Mouse (Mus musculus) hindbrain, embryonic 11.5 days (tissue): ENCODE data around the gene Ctse. TPM values are rescaled to one million over a fixed set of nuclear protein-coding genes. Genes with fewer than 3 reads are reported as not detected.

Experiments
- ATAC-seq: fragments of 200-750 bp; cut with Nextera tagmentation; 2 replicates; pipeline ENCODE4 v1.8.0; 2017; ENCODE audit warnings: mild to moderate bottlenecking, moderate TSS enrichment, moderate library complexity; ENCODE audit not compliant: low FRiP score
- DNase-seq: peaks from one replicate; pipeline ENCODE4 v3.0.0-alpha.2; 2015; ENCODE audit warnings: low spot score
- H3K27ac ChIP-seq: fragments of 300-500 bp; sonication (generic); 2 replicates; pipeline ENCODE4 v1.5.1; 2014; ENCODE audit warnings: mild to moderate bottlenecking, low read depth, low read length
- H3K27me3 ChIP-seq: fragments of 300-500 bp; sonication (generic); 2 replicates; pipeline ENCODE4 v1.6.1; 2014; ENCODE audit warnings: mild to moderate bottlenecking, low read length, moderate library complexity, mixed read lengths; ENCODE audit not compliant: control insufficient read depth, insufficient read depth
- H3K36me3 ChIP-seq: fragments of 300-500 bp; sonication (generic); 2 replicates; pipeline ENCODE4 v1.6.1; 2014; ENCODE audit warnings: mild to moderate bottlenecking, low read length, moderate library complexity, mixed read lengths; ENCODE audit not compliant: control insufficient read depth, insufficient read depth
- H3K4me1 ChIP-seq: fragments of 300-500 bp; sonication (generic); replicated peaks from 2 replicates; pipeline ENCODE4 v1.6.1; 2014; ENCODE audit warnings: low read length, mixed read lengths; ENCODE audit not compliant: control insufficient read depth, insufficient read depth
- H3K4me2 ChIP-seq: fragments of 300-500 bp; sonication (generic); replicated peaks from 2 replicates; pipeline ENCODE4 v1.6.1; 2014; ENCODE audit warnings: mild to moderate bottlenecking, low read depth, low read length
- H3K4me3 ChIP-seq: fragments of 300-500 bp; sonication (generic); 2 replicates; pipeline ENCODE4 v1.5.1; 2014; ENCODE audit warnings: low read depth, low read length
- H3K9ac ChIP-seq: fragments of 300-500 bp; sonication (generic); 2 replicates; pipeline ENCODE4 v1.6.1; 2014; ENCODE audit warnings: low read depth, low read length
- H3K9me3 ChIP-seq: fragments of 300-500 bp; sonication (generic); 2 replicates; pipeline ENCODE4 v1.6.1; 2016; ENCODE audit warnings: low read length; ENCODE audit not compliant: control insufficient read depth
- WGBS: fragments of 180-500 bp; shearing (Covaris S2); extraction: QIAGEN DNeasy Blood & Tissue Kit; methylation state at CpG from one replicate; pipeline ENCODE4 v1.1.7; 2014; 5-methylcytosine and 5-hydroxymethylcytosine counted together
- polyA plus RNA-seq: library from polyadenylated mRNA; unstranded; fragments of >200 nt; fragmentation: Nextera tagmentation; extraction: Ambion mirVana; gene quantifications from 2 replicates; pipeline ENCODE4 v1.2.1, GENCODE M21; 2014

Gene Ctse
- polyA plus RNA-seq, 1 experiment from 2014 or later: 0.26 TPM

DNA sequence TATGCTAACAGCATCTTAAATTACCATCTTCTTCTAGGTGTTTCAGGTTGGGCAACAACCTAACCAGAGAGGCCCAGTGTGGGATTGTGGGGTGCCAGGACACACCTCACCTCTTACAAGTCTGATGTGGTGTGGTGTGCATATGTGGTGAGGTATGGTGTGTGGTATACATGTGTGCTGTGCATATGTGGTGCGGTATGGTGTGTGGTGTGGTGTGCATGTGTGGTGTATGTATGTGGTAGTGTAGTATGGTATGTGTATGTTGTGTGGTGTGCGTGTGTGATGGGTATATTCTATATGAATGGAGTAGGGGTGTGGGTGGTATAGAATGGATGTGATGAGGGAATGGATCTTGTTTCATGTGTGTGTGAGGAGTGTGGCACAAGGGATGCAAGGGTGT lies 49.6 kb downstream of the Ctse start:
- Histone ChIP-seq H3K4me1 (no peaks in the 10 kb centered on the region), H3K4me2 (no peak overlapping the region), H3K9me3 (no peaks in the 10 kb centered on the region), H3K4me3 (no peak overlapping the region), H3K27ac (no peak overlapping the region), H3K9ac (no peak overlapping the region), H3K36me3 (no peaks in the 10 kb centered on the region), H3K27me3 (no peaks in the 10 kb centered on the region)
- WGBS: 97% methylated on average over 2 of the region's 2 CpGs
- DNase-seq (no peak), ATAC-seq (no peak)

GRCm38 (mm10) chr1:131688475-131688874 lies 50.4 kb downstream of the Ctse start, which contains the start of gene Rab7b:
Gene Rab7b, plus strand, starts transcription at chr1:131688695.
- Histone ChIP-seq H3K9me3 (no peaks in the 10 kb centered on the region), H3K36me3 (no peaks in the 10 kb centered on the region), H3K9ac (no peak within 1 kb of the TSS), H3K27ac (no peak within 1 kb of the TSS), H3K4me2 (no peak within 1 kb of the TSS), H3K4me1 (no peaks in the 10 kb centered on the region), H3K4me3 (no peak within 1 kb of the TSS), H3K27me3 (no peaks in the 10 kb centered on the region)
- WGBS: 66% methylated on average over 8 of the region's 8 CpGs
- ATAC-seq (no peak), DNase-seq (no peak)

DNA sequence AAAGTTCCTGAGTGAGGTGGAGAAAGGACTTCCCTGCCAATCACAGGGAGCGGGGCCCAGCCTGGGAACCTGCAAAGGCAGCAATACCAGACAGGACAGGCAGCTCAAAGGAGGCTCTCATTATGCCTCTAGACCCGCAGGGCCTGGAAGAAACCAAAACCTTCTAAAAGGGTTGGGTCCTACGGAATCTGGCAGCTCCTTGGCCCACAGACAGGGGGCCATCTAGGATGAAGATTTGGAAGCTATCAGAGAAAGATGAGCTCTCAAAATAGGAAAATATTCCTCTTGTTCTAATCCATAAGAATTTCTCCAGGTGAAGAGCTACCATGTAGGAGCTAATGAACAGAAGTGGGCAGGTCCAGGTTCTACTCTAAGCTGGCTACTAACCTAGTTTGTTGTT lies 50.9 kb downstream of the Ctse start:
- no peak overlapping the region for H3K4me2 ChIP-seq
- no peak overlapping the region for H3K9ac ChIP-seq
- DNase-seq (no peak), ATAC-seq (no peak)
- H3K9me3 ChIP-seq: no peaks in the 10 kb centered on the region
- H3K4me1 ChIP-seq: no peaks in the 10 kb centered on the region
- H3K36me3 ChIP-seq: no peaks in the 10 kb centered on the region
- no peak overlapping the region for H3K27ac ChIP-seq
- WGBS: 75% methylated on average over 3 of the region's 3 CpGs
- no peaks in the 10 kb centered on the region for H3K27me3 ChIP-seq
- H3K4me3 ChIP-seq: no peak overlapping the region

DNA sequence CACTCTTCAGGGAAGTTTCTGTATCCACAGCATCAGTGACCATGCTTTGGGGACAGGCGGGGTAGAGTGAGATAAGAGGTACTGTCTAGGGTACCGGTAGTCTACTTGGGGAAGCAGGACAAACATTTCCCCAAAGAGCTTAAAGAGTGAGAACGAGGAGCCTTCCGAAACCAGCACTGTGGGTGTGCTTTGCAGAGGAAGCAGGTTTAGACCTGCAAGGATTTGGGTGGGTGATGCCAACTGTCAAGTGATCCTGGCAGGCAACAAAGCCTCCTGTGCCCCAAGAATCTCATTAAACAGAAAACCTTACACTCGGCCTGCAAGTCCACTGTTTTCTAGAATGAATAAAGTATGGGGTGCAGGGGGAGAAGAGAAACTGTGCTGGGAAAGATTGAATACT lies 51.8 kb downstream of the Ctse start:
- H3K4me2 ChIP-seq: no peak overlapping the region
- no peak overlapping the region for H3K27ac ChIP-seq
- H3K27me3 ChIP-seq: no peaks in the 10 kb centered on the region
- 86% methylated on average over 5 of the region's 5 CpGs for WGBS
- no peaks in the 10 kb centered on the region for H3K4me1 ChIP-seq
- no peak overlapping the region for H3K9ac ChIP-seq
- ATAC-seq: no peak
- no peak for DNase-seq
- no peaks in the 10 kb centered on the region for H3K36me3 ChIP-seq
- no peak overlapping the region for H3K4me3 ChIP-seq
- no peaks in the 10 kb centered on the region for H3K9me3 ChIP-seq

DNA sequence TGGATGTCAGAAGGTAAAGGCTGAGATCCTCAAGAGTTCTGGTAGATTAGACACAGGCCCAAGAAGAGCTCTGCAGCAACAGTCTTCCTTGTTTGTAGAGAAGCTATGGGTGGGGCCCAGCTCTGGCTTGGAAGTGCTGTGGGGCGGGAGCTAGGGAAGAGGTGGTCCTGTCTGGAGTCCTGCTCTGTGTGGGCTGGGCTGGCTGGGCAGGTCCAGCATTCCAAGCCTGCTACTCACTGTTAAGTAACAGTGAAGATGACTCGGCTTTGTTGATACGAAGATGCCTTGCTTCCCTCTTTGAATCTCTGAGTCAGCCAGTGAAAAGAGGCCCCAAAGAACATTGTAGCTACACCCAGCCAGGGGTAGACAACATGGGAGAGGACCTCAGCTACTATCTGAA lies 52.3 kb downstream of the Ctse start:
- H3K4me3 ChIP-seq: no peak overlapping the region
- ATAC-seq (no peak), DNase-seq (no peak)
- no peaks in the 10 kb centered on the region for H3K9me3 ChIP-seq
- H3K27me3 ChIP-seq: no peaks in the 10 kb centered on the region
- no peak overlapping the region for H3K4me2 ChIP-seq
- H3K9ac ChIP-seq: no peak overlapping the region
- H3K36me3 ChIP-seq: no peaks in the 10 kb centered on the region
- 77% methylated on average over 3 of the region's 3 CpGs for WGBS
- no peak overlapping the region for H3K27ac ChIP-seq
- H3K4me1 ChIP-seq: no peaks in the 10 kb centered on the region

- Histone ChIP-seq H3K9me3 (no peaks in the 10 kb centered on the region), H3K36me3 (no peaks in the 10 kb centered on the region), H3K4me2 (no peak overlapping the region), H3K27me3 (no peaks in the 10 kb centered on the region), H3K27ac (no peak overlapping the region), H3K4me3 (no peak overlapping the region), H3K4me1 (no peaks in the 10 kb centered on the region), H3K9ac (no peak overlapping the region)
- ATAC-seq (no peak), DNase-seq (no peak)
These were observed 53.2 kb downstream of the Ctse start for GRCm38 (mm10) chr1:131691356-131691755.

DNA sequence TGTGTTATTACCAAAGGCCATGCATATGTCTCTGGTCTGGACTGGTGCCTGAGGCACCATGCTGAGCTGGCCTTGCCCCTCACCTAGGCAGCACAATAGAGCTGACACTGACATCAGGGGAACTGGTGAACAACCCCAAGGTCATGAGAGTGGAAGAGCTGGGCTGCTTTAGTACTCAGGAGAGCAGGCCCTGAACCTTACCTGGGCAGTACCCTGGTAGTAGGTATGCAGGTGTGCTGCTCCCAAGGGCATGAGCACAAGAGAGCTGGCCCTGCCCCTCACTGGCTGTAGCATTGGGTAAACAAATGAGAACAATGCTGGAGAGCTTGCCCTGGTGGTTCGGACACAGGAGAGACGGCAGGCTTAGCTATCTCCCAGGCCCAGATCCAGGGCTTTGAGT lies 57.2 kb downstream of the Ctse start:
- H3K4me2 ChIP-seq: no peak overlapping the region
- no peak overlapping the region for H3K27ac ChIP-seq
- no peak overlapping the region for H3K4me3 ChIP-seq
- H3K4me1 ChIP-seq: no peaks in the 10 kb centered on the region
- 85% methylated on average over 2 of the region's 2 CpGs for WGBS
- no peaks in the 10 kb centered on the region for H3K9me3 ChIP-seq
- H3K9ac ChIP-seq: no peak overlapping the region
- H3K27me3 ChIP-seq: no peaks in the 10 kb centered on the region
- DNase-seq: no peak
- H3K36me3 ChIP-seq: no peaks in the 10 kb centered on the region
- ATAC-seq: no peak

GRCm38 (mm10) chr1:131696325-131696724 lies 58.2 kb downstream of the Ctse start:
- no peak overlapping the region for H3K4me3 ChIP-seq
- WGBS: 58% methylated on average over 4 of the region's 4 CpGs
- DNase-seq (no peak), ATAC-seq (no peak)
- H3K27me3 ChIP-seq: no peaks in the 10 kb centered on the region
- H3K4me1 ChIP-seq: no peaks in the 10 kb centered on the region
- no peak overlapping the region for H3K4me2 ChIP-seq
- H3K27ac ChIP-seq: no peak overlapping the region
- no peak overlapping the region for H3K9ac ChIP-seq
- H3K9me3 ChIP-seq: no peaks in the 10 kb centered on the region
- no peaks in the 10 kb centered on the region for H3K36me3 ChIP-seq

DNA sequence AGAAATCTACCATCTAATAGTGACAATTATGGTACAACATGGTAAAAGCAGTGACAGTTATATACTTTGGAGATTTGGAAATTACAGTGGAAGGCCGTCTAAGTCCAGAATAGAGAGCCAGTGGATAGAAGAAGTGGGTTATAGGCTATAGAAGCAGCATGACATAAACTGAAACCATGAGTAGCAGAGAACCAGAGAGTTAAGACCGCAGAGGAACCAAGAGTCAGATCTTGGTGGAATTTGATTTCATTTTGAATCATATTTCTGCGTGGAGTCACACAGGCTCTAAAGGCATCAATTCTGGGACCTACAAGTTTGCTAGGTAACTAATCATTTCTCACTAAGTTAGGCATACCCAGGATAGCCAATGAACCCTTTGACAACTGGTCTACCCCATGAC lies 60.7 kb downstream of the Ctse start:
- no peak for DNase-seq
- Histone ChIP-seq H3K9ac (no peak overlapping the region), H3K27ac (no peak overlapping the region), H3K27me3 (no peaks in the 10 kb centered on the region), H3K9me3 (no peaks in the 10 kb centered on the region), H3K4me3 (no peak overlapping the region), H3K4me2 (no peak overlapping the region), H3K4me1 (no peaks in the 10 kb centered on the region), H3K36me3 (no peaks in the 10 kb centered on the region)
- ATAC-seq: no peak
- whole genome bisulfite sequencing: 88% methylated on average over 3 of the region's 3 CpGs
